Mouse (Mus musculus) forebrain, embryonic 10.5 days (tissue): Measurements from ENCODE around the gene Slc25a25. TPM values are rescaled to one million over a fixed set of nuclear protein-coding genes. Genes with fewer than 3 reads are reported as not detected.

ENCODE experiments used
- DNase-seq: peaks from one replicate; pipeline ENCODE4 v3.0.0-alpha.2; 2017; ENCODE audit warnings: low spot score; ENCODE audit errors: extremely low spot score
- H3K27ac ChIP-seq: fragments of 300-500 bp; sonication (generic); 2 replicates; pipeline ENCODE4 v1.5.1; 2016; ENCODE audit warnings: mild to moderate bottlenecking
- H3K27me3 ChIP-seq: fragments of 300-500 bp; sonication (generic); 2 replicates; pipeline ENCODE4 v1.6.1; 2016; ENCODE audit warnings: mild to moderate bottlenecking; ENCODE audit not compliant: poor library complexity, severe bottlenecking
- H3K36me3 ChIP-seq: fragments of 300-500 bp; sonication (generic); replicated peaks from 2 replicates; pipeline ENCODE4 v1.6.1; 2016; ENCODE audit warnings: mild to moderate bottlenecking, moderate library complexity
- H3K4me1 ChIP-seq: fragments of 300-500 bp; sonication (generic); 2 replicates; pipeline ENCODE4 v1.6.1; 2016
- H3K4me3 ChIP-seq: fragments of 300-500 bp; sonication (generic); 2 replicates; pipeline ENCODE4 v1.5.1; 2016; ENCODE audit warnings: mild to moderate bottlenecking, moderate library complexity
- H3K9me3 ChIP-seq: fragments of 300-500 bp; sonication (generic); 2 replicates; pipeline ENCODE4 v1.6.1; 2016; ENCODE audit warnings: mild to moderate bottlenecking, moderate library complexity
- WGBS: fragments of 180-500 bp; shearing (Covaris S2); methylation state at CpG from one replicate; pipeline ENCODE4 v1.1.7; 2016; 5-methylcytosine and 5-hydroxymethylcytosine counted together
- polyA plus RNA-seq: library from polyadenylated mRNA; unstranded; fragments of >200 nt; fragmentation: Nextera tagmentation; extraction: Ambion mirVana; gene quantifications from 2 replicates; pipeline ENCODE4 v1.2.1, GENCODE M21; 2016

Gene Slc25a25
- polyA plus RNA-seq, 1 experiment from 2014 or later: 25.0 TPM

GRCm38 (mm10) chr2:32420647-32421046 is 30.6 kb downstream of the Slc25a25 start:
- DNase-seq: no peak
- H3K27ac ChIP-seq: no peak overlapping the region
- no peak overlapping the region for H3K4me3 ChIP-seq
- 88% methylated on average over 6 of the region's 6 CpGs for WGBS
- H3K9me3 ChIP-seq: no peaks in the 10 kb centered on the region
- H3K4me1 ChIP-seq: peaks cover 45% of the 10 kb centered on the region
- no peaks in the 10 kb centered on the region for H3K27me3 ChIP-seq
- H3K36me3 ChIP-seq: peaks cover 57% of the 10 kb centered on the region

GRCm38 (mm10) chr2:32420066-32420608 is 31.1 kb downstream of the Slc25a25 start:
- no peak for DNase-seq
- H3K4me3 ChIP-seq: no peak overlapping the region
- H3K27ac ChIP-seq: no peak overlapping the region
- peaks cover 62% of the 10 kb centered on the region for H3K36me3 ChIP-seq
- no peaks in the 10 kb centered on the region for H3K9me3 ChIP-seq
- peaks cover 40% of the 10 kb centered on the region for H3K4me1 ChIP-seq
- WGBS: 91% methylated on average over 12 of the region's 12 CpGs
- no peaks in the 10 kb centered on the region for H3K27me3 ChIP-seq

GRCm38 (mm10) chr2:32419359-32419758 is 31.9 kb downstream of the Slc25a25 start:
- Histone ChIP-seq H3K4me3 (no peak overlapping the region), H3K9me3 (no peaks in the 10 kb centered on the region), H3K27ac (no peak overlapping the region), H3K27me3 (no peaks in the 10 kb centered on the region), H3K4me1 (peaks cover 32% of the 10 kb centered on the region), H3K36me3 (peaks cover 69% of the 10 kb centered on the region)
- WGBS: 90% methylated on average over 3 of the region's 3 CpGs
- DNase-seq: no peak

- Histone ChIP-seq H3K27me3 (no peaks in the 10 kb centered on the region), H3K27ac (no peak overlapping the region), H3K4me1 (peaks cover 25% of the 10 kb centered on the region), H3K9me3 (no peaks in the 10 kb centered on the region), H3K36me3 (peaks cover 77% of the 10 kb centered on the region), H3K4me3 (no peak overlapping the region)
- DNase-seq: no peak
- WGBS: 80% methylated on average over 12 of the region's 12 CpGs
Observed at GRCm38 (mm10) chr2:32418430-32419151, 32.7 kb downstream of the Slc25a25 start.

- Histone ChIP-seq H3K27ac (no peak overlapping the region), H3K36me3 (peaks cover 82% of the 10 kb centered on the region), H3K9me3 (no peaks in the 10 kb centered on the region), H3K4me3 (no peak overlapping the region), H3K27me3 (no peaks in the 10 kb centered on the region), H3K4me1 (peaks cover 14% of the 10 kb centered on the region)
- DNase-seq: no peak
- 96% methylated on average over 8 of the region's 8 CpGs for WGBS
Observed at GRCm38 (mm10) chr2:32417486-32417885, 33.8 kb downstream of the Slc25a25 start.

GRCm38 (mm10) chr2:32416556-32416955 is 34.7 kb downstream of the Slc25a25 start:
- Histone ChIP-seq H3K4me1 (peaks cover 12% of the 10 kb centered on the region; the same call in 1 of the 2 replicates), H3K27me3 (no peaks in the 10 kb centered on the region), H3K27ac (no peak overlapping the region), H3K4me3 (no peak overlapping the region), H3K9me3 (no peaks in the 10 kb centered on the region), H3K36me3 (peaks cover 82% of the 10 kb centered on the region)
- WGBS: 83% methylated on average over 2 of the region's 2 CpGs
- no peak for DNase-seq

GRCm38 (mm10) chr2:32415801-32416200 is 35.4 kb downstream of the Slc25a25 start:
- H3K4me1 ChIP-seq: peaks cover 13% of the 10 kb centered on the region; the same call in 1 of the 2 replicates
- H3K4me3 ChIP-seq: no peak overlapping the region
- 92% methylated on average over 12 of the region's 12 CpGs for WGBS
- H3K9me3 ChIP-seq: no peaks in the 10 kb centered on the region
- no peaks in the 10 kb centered on the region for H3K27me3 ChIP-seq
- peaks cover 76% of the 10 kb centered on the region for H3K36me3 ChIP-seq
- no peak overlapping the region for H3K27ac ChIP-seq
- no peak for DNase-seq

- DNase-seq: no peak
- H3K9me3 ChIP-seq: no peaks in the 10 kb centered on the region
- H3K27me3 ChIP-seq: no peaks in the 10 kb centered on the region
- no peak overlapping the region for H3K4me3 ChIP-seq
- H3K36me3 ChIP-seq: peaks cover 57% of the 10 kb centered on the region
- H3K27ac ChIP-seq: no peak overlapping the region
- peaks cover 17% of the 10 kb centered on the region for H3K4me1 ChIP-seq
- 72% methylated on average over 5 of the region's 5 CpGs for WGBS
Observed at GRCm38 (mm10) chr2:32413936-32414335, 37.3 kb downstream of the Slc25a25 start.

GRCm38 (mm10) chr2:32412742-32413531 is 38.3 kb downstream of the Slc25a25 start:
- Histone ChIP-seq H3K4me1 (peaks cover 14% of the 10 kb centered on the region), H3K4me3 (no peak overlapping the region), H3K27me3 (no peaks in the 10 kb centered on the region), H3K27ac (no peak overlapping the region), H3K9me3 (no peaks in the 10 kb centered on the region), H3K36me3 (peaks cover 47% of the 10 kb centered on the region)
- 93% methylated on average over 6 of the region's 6 CpGs for WGBS
- DNase-seq: no peak

- Histone ChIP-seq H3K36me3 (peaks cover 32% of the 10 kb centered on the region), H3K9me3 (no peaks in the 10 kb centered on the region), H3K27me3 (no peaks in the 10 kb centered on the region), H3K27ac (no peak overlapping the region), H3K4me3 (no peak overlapping the region), H3K4me1 (peaks cover 14% of the 10 kb centered on the region)
- 87% methylated on average over 7 of the region's 7 CpGs for WGBS
- no peak for DNase-seq
Observed at GRCm38 (mm10) chr2:32411407-32411806, 39.8 kb downstream of the Slc25a25 start.

GRCm38 (mm10) chr2:32408429-32409424 is 42.5 kb downstream of the Slc25a25 start:
- H3K4me3 ChIP-seq: no peak overlapping the region
- peak overlapping the region; percentile 56 for H3K27ac ChIP-seq
- H3K27me3 ChIP-seq: no peaks in the 10 kb centered on the region
- H3K9me3 ChIP-seq: no peaks in the 10 kb centered on the region
- peaks cover 6% of the 10 kb centered on the region for H3K36me3 ChIP-seq
- DNase-seq: no peak
- WGBS: 70% methylated on average over 25 of the region's 25 CpGs
- H3K4me1 ChIP-seq: peaks cover 14% of the 10 kb centered on the region

GRCm38 (mm10) chr2:32407144-32407824 is 44.0 kb downstream of the Slc25a25 start:
- WGBS: 89% methylated on average over 7 of the region's 7 CpGs
- Histone ChIP-seq H3K27ac (no peak overlapping the region), H3K9me3 (no peaks in the 10 kb centered on the region), H3K4me1 (peaks cover 14% of the 10 kb centered on the region), H3K36me3 (peaks cover 7% of the 10 kb centered on the region), H3K4me3 (no peak overlapping the region), H3K27me3 (no peaks in the 10 kb centered on the region)
- no peak for DNase-seq
